Mouse (Mus musculus) thymus, adult 2 months (tissue): ENCODE measurements around the gene Tle6. TPM values are rescaled to one million over a fixed set of nuclear protein-coding genes. Genes with fewer than 3 reads are reported as not detected.
A peak's percentile ranks its signal among the peaks of the same experiment; 100 is the strongest.

ENCODE experiments used
- DNase-seq: peaks from one replicate; pipeline ENCODE4 v3.0.0; 2021
- H3K27ac ChIP-seq: fragments of 200-500 bp; 2 replicates; pipeline ENCODE4 v1.5.1; 2012; ENCODE audit warnings: low read length, control low read depth; ENCODE audit not compliant: control insufficient read depth, insufficient read depth
- H3K27me3 ChIP-seq: fragments of 200-500 bp; 2 replicates; pipeline ENCODE4 v1.6.1; 2012; ENCODE audit warnings: mild to moderate bottlenecking, low read length, moderate library complexity, mixed read lengths; ENCODE audit not compliant: control insufficient read depth, insufficient read depth
- H3K36me3 ChIP-seq: fragments of 200-500 bp; 2 replicates; pipeline ENCODE4 v1.6.1; 2012; ENCODE audit warnings: mild to moderate bottlenecking, low read length, moderate library complexity; ENCODE audit not compliant: control insufficient read depth, insufficient read depth
- H3K4me1 ChIP-seq: fragments of 200-500 bp; replicated peaks from 2 replicates; pipeline ENCODE4 v1.6.1; 2012; ENCODE audit warnings: low read length; ENCODE audit not compliant: control insufficient read depth, insufficient read depth
- H3K4me3 ChIP-seq: fragments of 200-500 bp; 2 replicates; pipeline ENCODE4 v1.5.1; 2012; ENCODE audit warnings: mild to moderate bottlenecking, low read length, control low read depth, moderate library complexity; ENCODE audit not compliant: control insufficient read depth, insufficient read depth
- CTCF ChIP-seq: fragments of 200-500 bp; IDR thresholded peaks from 2 replicates; pipeline ENCODE4 v1.5.1; 2012; ENCODE audit warnings: mild to moderate bottlenecking, control low read depth, low read length, moderate library complexity, borderline replicate concordance; ENCODE audit not compliant: control insufficient read depth, poor library complexity, insufficient read depth; ENCODE audit errors: extremely low read depth
- POLR2A ChIP-seq: fragments of 200-500 bp; IDR thresholded peaks from 2 replicates; pipeline ENCODE4 v1.6.1; 2012; ENCODE audit warnings: mild to moderate bottlenecking, low read length, control low read depth, moderate library complexity; ENCODE audit not compliant: control insufficient read depth, poor library complexity, insufficient read depth; ENCODE audit errors: extremely low read depth
- WGBS: fragments of 180-500 bp; shearing (Covaris S2); methylation state at CpG from one replicate; pipeline ENCODE4 v1.1.7; 2018; 5-methylcytosine and 5-hydroxymethylcytosine counted together
- polyA plus RNA-seq: library from polyadenylated mRNA; depleted of rRNA; stranded (reverse); fragments of >200 nt; gene quantifications from 2 replicates; pipeline ENCODE4 v1.2.3, GENCODE M21; 2012

Gene Tle6
- polyA plus RNA-seq, 1 experiment, result 28.8 TPM

- Histone ChIP-seq H3K27me3 (no peaks in the 10 kb centered on the region), H3K4me1 (peaks cover 25% of the 10 kb centered on the region), H3K36me3 (no peaks in the 10 kb centered on the region), H3K4me3 (no peak overlapping the region), H3K27ac (no peak overlapping the region)
- no peak for TF ChIP-seq CTCF
- WGBS, result 19% methylated on average over 4 of the region's 4 CpGs
- no peak for DNase-seq
Observed at GRCm38 (mm10) chr10:81579967-81580366, 20.9 kb downstream of the Tle6 start.

GRCm38 (mm10) chr10:81575695-81576094, 25.2 kb downstream of the Tle6 start:
- no peak for TF ChIP-seq POLR2A
- TF ChIP-seq CTCF, result no peak
- H3K4me3 ChIP-seq, result peak overlapping the region; percentile 50
- no peak overlapping the region for H3K27ac ChIP-seq
- WGBS, result 28% methylated on average over 6 of the region's 6 CpGs
- no peaks in the 10 kb centered on the region for H3K36me3 ChIP-seq
- peak; percentile 60 for DNase-seq
- H3K4me1 ChIP-seq, result peaks cover 51% of the 10 kb centered on the region
- H3K27me3 ChIP-seq, result no peaks in the 10 kb centered on the region

DNA sequence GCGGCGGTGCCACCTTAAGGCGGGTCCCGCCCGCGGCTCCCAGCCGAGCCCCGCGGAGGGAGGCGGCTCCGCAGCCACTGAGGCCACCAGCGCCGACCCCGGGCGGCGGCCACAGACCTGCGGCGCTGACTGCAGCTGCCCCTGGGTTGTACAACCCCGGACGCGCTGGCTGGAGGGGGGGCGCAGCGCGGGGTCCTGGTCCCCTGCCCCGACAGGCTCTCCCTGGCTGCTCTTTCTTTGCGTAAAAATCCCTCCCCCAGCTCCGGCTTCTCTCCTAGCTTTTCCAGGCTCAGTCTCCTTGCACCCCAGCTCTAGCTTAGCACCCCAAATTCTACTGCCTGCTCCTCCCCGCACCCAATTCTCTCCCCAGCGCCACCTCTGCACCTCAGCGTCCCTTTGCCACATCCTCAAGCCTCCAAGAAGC, 25.7 kb downstream of the Tle6 start:
- no peaks in the 10 kb centered on the region for H3K27me3 ChIP-seq
- no peaks in the 10 kb centered on the region for H3K36me3 ChIP-seq
- H3K4me3 ChIP-seq, result peak overlapping the region; percentile 50
- under 1% methylated on average over 26 of the region's 30 CpGs for WGBS
- TF ChIP-seq POLR2A (no peak), CTCF (no peak)
- DNase-seq, result peak; percentile 47
- H3K27ac ChIP-seq, result no peak overlapping the region
- H3K4me1 ChIP-seq, result peaks cover 50% of the 10 kb centered on the region

DNA sequence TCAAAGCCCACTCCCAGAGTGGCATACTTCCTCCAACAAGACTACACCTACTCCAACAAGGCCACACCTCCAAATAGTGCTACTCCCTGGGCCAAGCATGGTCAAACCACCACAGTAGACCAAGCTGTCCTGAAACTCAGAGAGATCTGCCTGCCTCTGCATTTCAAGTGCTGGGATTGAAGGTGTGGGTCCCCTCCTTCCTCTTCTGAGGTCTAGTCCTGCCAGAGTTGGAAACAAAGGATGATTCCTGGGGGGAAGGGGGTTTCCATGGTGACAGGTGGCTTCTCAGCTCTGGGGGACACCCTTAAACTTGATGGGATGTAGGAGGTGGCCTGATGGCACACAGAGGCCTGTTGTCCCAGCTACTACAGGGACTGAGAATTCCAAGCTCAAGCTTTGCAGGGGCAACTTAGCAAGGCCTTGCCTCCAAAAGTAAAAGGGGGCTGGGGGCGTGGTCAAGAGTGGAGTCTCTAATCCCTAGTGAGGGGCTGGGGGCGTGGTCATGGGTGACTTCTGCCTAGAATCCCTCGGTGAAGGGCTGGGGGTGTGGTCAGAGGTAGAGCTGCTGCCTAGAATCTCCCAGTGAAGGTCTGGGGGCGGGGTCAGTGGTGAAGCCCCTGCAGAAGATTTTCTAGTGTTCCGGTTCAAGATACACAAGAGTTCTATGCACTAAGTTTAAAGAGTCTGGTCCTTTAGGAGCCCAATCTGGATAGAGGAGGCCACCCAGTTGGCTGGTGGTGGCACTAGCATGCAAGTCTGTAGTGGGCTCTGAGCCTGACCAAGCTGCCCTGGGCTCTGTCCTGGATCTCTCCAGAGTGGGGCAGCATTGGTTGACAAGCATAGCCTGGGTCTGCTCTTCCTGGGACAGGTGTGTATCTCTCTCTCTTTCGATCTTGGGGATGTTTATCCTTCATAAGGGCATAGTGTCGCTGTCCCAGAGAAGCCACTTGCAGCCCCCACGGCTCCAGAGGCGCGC, 26.5 kb downstream of the Tle6 start, which contains the start of gene Tle2:
Gene Tle2, plus strand, starts transcription at position 481 of the 976 bp plus-strand sequence.
- no peak for TF ChIP-seq CTCF
- no peak for TF ChIP-seq POLR2A
- Histone ChIP-seq H3K4me1 (peaks cover 54% of the 10 kb centered on the region), H3K4me3 (peak within 1 kb of the TSS; percentile 50), H3K27me3 (no peaks in the 10 kb centered on the region), H3K27ac (no peak within 1 kb of the TSS), H3K36me3 (no peaks in the 10 kb centered on the region)
- WGBS, result 44% methylated on average over 10 of the region's 10 CpGs
- DNase-seq, result peak; percentile 33

DNA sequence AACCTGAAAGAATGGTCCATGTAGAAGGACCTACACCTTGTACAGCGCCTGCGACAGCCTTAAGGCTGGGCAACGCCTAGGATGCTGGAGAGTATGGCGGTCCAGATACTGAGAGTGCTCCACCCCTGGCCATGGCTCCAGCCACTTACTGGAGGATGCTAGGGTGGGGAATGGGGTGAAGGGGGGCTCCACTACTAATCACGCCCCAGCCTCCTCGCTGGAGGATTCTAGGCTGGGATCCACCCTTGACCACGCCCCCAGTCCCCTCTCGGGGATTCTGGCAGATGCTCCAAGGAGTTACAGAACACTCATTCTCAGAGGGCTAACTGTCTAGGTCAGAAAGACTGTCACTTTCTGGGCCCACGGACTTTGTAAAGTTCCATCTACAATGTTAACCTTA, 27.9 kb downstream of the Tle6 start:
- Histone ChIP-seq H3K36me3 (no peaks in the 10 kb centered on the region), H3K4me1 (peaks cover 67% of the 10 kb centered on the region), H3K27ac (no peak overlapping the region), H3K4me3 (no peak overlapping the region), H3K27me3 (no peaks in the 10 kb centered on the region)
- no peak for DNase-seq
- WGBS, result 88% methylated on average over 9 of the region's 9 CpGs
- TF ChIP-seq CTCF (no peak), POLR2A (no peak)

GRCm38 (mm10) chr10:81572133-81572671, 28.7 kb downstream of the Tle6 start:
- WGBS, result 51% methylated on average over 9 of the region's 9 CpGs
- peak; percentile 30 for DNase-seq
- Histone ChIP-seq H3K27ac (no peak overlapping the region), H3K36me3 (no peaks in the 10 kb centered on the region), H3K4me3 (no peak overlapping the region; the same call in 1 of the 2 replicates), H3K4me1 (peaks cover 74% of the 10 kb centered on the region), H3K27me3 (no peaks in the 10 kb centered on the region)
- no peak for TF ChIP-seq CTCF
- no peak for TF ChIP-seq POLR2A
